Mouse (Mus musculus) lung, postnatal 14 days (tissue): ENCODE data around the gene Cacna1g.

Experiments
- DNase-seq: peaks from one replicate; pipeline ENCODE4 v3.0.0; 2021

The Cacna1g gene

GRCm38 (mm10) chr11:94473707-94474543 is at the start of gene Cacna1g:
TSS of gene Cacna1g (minus strand) at chr11:94474198.
- peak; percentile 86 for DNase-seq

- DNase-seq, result peak; percentile 63
Measured at GRCm38 (mm10) chr11:94521219-94521843, 47.3 kb upstream of the Cacna1g start, which contains the start of gene Mycbpap. TSS of gene Mycbpap (minus strand) at chr11:94521742.

- no peak for DNase-seq
Measured at GRCm38 (mm10) chr11:94513452-94513851, 39.5 kb upstream of the Cacna1g start.

- no peak for DNase-seq
Measured at GRCm38 (mm10) chr11:94508976-94509375, 35.0 kb upstream of the Cacna1g start.

- no peak for DNase-seq
Measured at GRCm38 (mm10) chr11:94501482-94501881, 27.5 kb upstream of the Cacna1g start.

GRCm38 (mm10) chr11:94500362-94500761 is 26.4 kb upstream of the Cacna1g start:
- DNase-seq, result no peak

GRCm38 (mm10) chr11:94499661-94500152 is 25.7 kb upstream of the Cacna1g start, which contains the start of gene Epn3:
TSS of gene Epn3 (minus strand) at chr11:94499974.
- peak; percentile 69 for DNase-seq

GRCm38 (mm10) chr11:94499035-94499434 is 25.0 kb upstream of the Cacna1g start:
- DNase-seq, result no peak

- peak; percentile 71 for DNase-seq
Measured at GRCm38 (mm10) chr11:94498093-94498996, 24.3 kb upstream of the Cacna1g start.

GRCm38 (mm10) chr11:94495415-94495814 is 21.4 kb upstream of the Cacna1g start:
- DNase-seq, result peak; percentile 53

- no peak for DNase-seq
Measured at GRCm38 (mm10) chr11:94491749-94492099, 17.7 kb upstream of the Cacna1g start.

GRCm38 (mm10) chr11:94491035-94491748 is 17.2 kb upstream of the Cacna1g start:
- peak; percentile 46 for DNase-seq

GRCm38 (mm10) chr11:94489745-94490144 is 15.7 kb upstream of the Cacna1g start:
- no peak for DNase-seq

GRCm38 (mm10) chr11:94488767-94489533 is 15.0 kb upstream of the Cacna1g start:
- no peak for DNase-seq

- DNase-seq, result peak; percentile 88
Measured at GRCm38 (mm10) chr11:94486001-94486400, 12.0 kb upstream of the Cacna1g start, which contains the start of gene Spata20. TSS of gene Spata20 (minus strand) at chr11:94486179.

GRCm38 (mm10) chr11:94485223-94485622 is 11.2 kb upstream of the Cacna1g start:
- DNase-seq, result no peak

- no peak for DNase-seq
Measured at GRCm38 (mm10) chr11:94484636-94485035, 10.6 kb upstream of the Cacna1g start.

GRCm38 (mm10) chr11:94483921-94484320 is 9.9 kb upstream of the Cacna1g start:
- DNase-seq, result no peak

- no peak for DNase-seq
Measured at GRCm38 (mm10) chr11:94483436-94483835, 9.4 kb upstream of the Cacna1g start.

GRCm38 (mm10) chr11:94482738-94483137 is 8.7 kb upstream of the Cacna1g start:
- no peak for DNase-seq

GRCm38 (mm10) chr11:94481963-94482362 is 8.0 kb upstream of the Cacna1g start:
- DNase-seq, result no peak
